Mouse (Mus musculus): ENCODE data around the gene Tubb4b. TPM values are rescaled to one million over a fixed set of nuclear protein-coding genes. Genes with fewer than 3 reads are reported as not detected.

Gene Tubb4b
- polyA plus RNA-seq, 1 experiment from 2014 or later = 931 TPM

Other genes starting within 250 kb of the Tubb4b start
- gene Mrpl41, start 249.6 kb downstream of the Tubb4b start, polyA plus RNA-seq (2016; fragmentation: Nextera tagmentation; extraction: Ambion mirVana) = 109 and 113 TPM in 2 replicates
- 16.5 and 17.0 TPM in 2 replicates for gene Pnpla7, start 248.7 kb downstream of the Tubb4b start, polyA plus RNA-seq (2016; fragmentation: Nextera tagmentation; extraction: Ambion mirVana)
- gene Nsmf, start 170.3 kb downstream of the Tubb4b start, polyA plus RNA-seq (2016; fragmentation: Nextera tagmentation; extraction: Ambion mirVana) = 16.1 and 17.0 TPM in 2 replicates
- 1.2 and 1.4 TPM in 2 replicates for gene Entpd8, start 144.4 kb downstream of the Tubb4b start, polyA plus RNA-seq (2016; fragmentation: Nextera tagmentation; extraction: Ambion mirVana)
- gene Noxa1, start 129.6 kb downstream of the Tubb4b start, polyA plus RNA-seq (2016; fragmentation: Nextera tagmentation; extraction: Ambion mirVana) = 0.64 and 0.71 TPM in 2 replicates
- gene Nrarp, start 43.9 kb downstream of the Tubb4b start, polyA plus RNA-seq (2016; fragmentation: Nextera tagmentation; extraction: Ambion mirVana) = 5.9 and 6.2 TPM in 2 replicates
- 7.2 and 7.4 TPM in 2 replicates for gene Tor4a, start 27.8 kb downstream of the Tubb4b start, polyA plus RNA-seq (2016; fragmentation: Nextera tagmentation; extraction: Ambion mirVana)
- 56.7 and 61.5 TPM in 2 replicates for gene Nelfb, start 13.2 kb downstream of the Tubb4b start, polyA plus RNA-seq (2016; fragmentation: Nextera tagmentation; extraction: Ambion mirVana)
- not detected in 2 replicates for gene Stpg3, start 10.1 kb downstream of the Tubb4b start, polyA plus RNA-seq (2016; fragmentation: Nextera tagmentation; extraction: Ambion mirVana)
- gene Fam166a, start 6.0 kb downstream of the Tubb4b start, polyA plus RNA-seq (2016; fragmentation: Nextera tagmentation; extraction: Ambion mirVana) = 1.2 TPM in 1 of 2 replicates, not detected in the other
- gene Slc34a3, start 9.7 kb upstream of the Tubb4b start, polyA plus RNA-seq (2016; fragmentation: Nextera tagmentation; extraction: Ambion mirVana) = 0.17 TPM in 1 of 2 replicates, not detected in the other
- 0.10 and 0.11 TPM in 2 replicates for gene Rnf224, start 12.1 kb upstream of the Tubb4b start, polyA plus RNA-seq (2016; fragmentation: Nextera tagmentation; extraction: Ambion mirVana)
- 1.8 and 2.4 TPM in 2 replicates for gene Rnf208, start 17.6 kb upstream of the Tubb4b start, polyA plus RNA-seq (2016; fragmentation: Nextera tagmentation; extraction: Ambion mirVana)
- not detected in 2 replicates for gene Cysrt1, start 17.8 kb upstream of the Tubb4b start, polyA plus RNA-seq (2016; fragmentation: Nextera tagmentation; extraction: Ambion mirVana)
- gene AL732309.1, start 22.2 kb upstream of the Tubb4b start, polyA plus RNA-seq (2016; fragmentation: Nextera tagmentation; extraction: Ambion mirVana) = 4.4 and 4.8 TPM in 2 replicates
- gene Tmem203, start 30.7 kb upstream of the Tubb4b start, polyA plus RNA-seq (2016; fragmentation: Nextera tagmentation; extraction: Ambion mirVana) = 16.2 and 17.3 TPM in 2 replicates
- gene Tprn, start 37.9 kb upstream of the Tubb4b start, polyA plus RNA-seq (2016; fragmentation: Nextera tagmentation; extraction: Ambion mirVana) = 7.9 and 9.0 TPM in 2 replicates
- 164 and 179 TPM in 2 replicates for gene Ssna1, start 47.7 kb upstream of the Tubb4b start, polyA plus RNA-seq (2016; fragmentation: Nextera tagmentation; extraction: Ambion mirVana)
- gene Anapc2, start 47.8 kb upstream of the Tubb4b start, polyA plus RNA-seq (2016; fragmentation: Nextera tagmentation; extraction: Ambion mirVana) = 63.6 and 65.3 TPM in 2 replicates
- gene Tmem210, start 63.4 kb upstream of the Tubb4b start, polyA plus RNA-seq (2016; fragmentation: Nextera tagmentation; extraction: Ambion mirVana) = not detected in 2 replicates
- not detected in 2 replicates for gene Lrrc26, start 65.2 kb upstream of the Tubb4b start, polyA plus RNA-seq (2016; fragmentation: Nextera tagmentation; extraction: Ambion mirVana)
- 0.24 and 0.41 TPM in 2 replicates for gene Grin1, start 94.5 kb upstream of the Tubb4b start, polyA plus RNA-seq (2016; fragmentation: Nextera tagmentation; extraction: Ambion mirVana)
- gene Man1b1, start 107.6 kb upstream of the Tubb4b start, polyA plus RNA-seq (2016; fragmentation: Nextera tagmentation; extraction: Ambion mirVana) = 29.4 and 30.5 TPM in 2 replicates
- 11.2 TPM in 2 replicates for gene Dpp7, start 131.7 kb upstream of the Tubb4b start, polyA plus RNA-seq (2016; fragmentation: Nextera tagmentation; extraction: Ambion mirVana)
- gene Uap1l1, start 141.0 kb upstream of the Tubb4b start, polyA plus RNA-seq (2016; fragmentation: Nextera tagmentation; extraction: Ambion mirVana) = 13.5 and 14.0 TPM in 2 replicates
- gene Sapcd2, start 147.6 kb upstream of the Tubb4b start, polyA plus RNA-seq (2016; fragmentation: Nextera tagmentation; extraction: Ambion mirVana) = 34.6 and 38.0 TPM in 2 replicates
- 0.13 and 0.19 TPM in 2 replicates for gene Entpd2, start 171.2 kb upstream of the Tubb4b start, polyA plus RNA-seq (2016; fragmentation: Nextera tagmentation; extraction: Ambion mirVana)
- 5.3 and 5.6 TPM in 2 replicates for gene Npdc1, start 174.6 kb upstream of the Tubb4b start, polyA plus RNA-seq (2016; fragmentation: Nextera tagmentation; extraction: Ambion mirVana)
- gene Fut7, start 198.6 kb upstream of the Tubb4b start, polyA plus RNA-seq (2016; fragmentation: Nextera tagmentation; extraction: Ambion mirVana) = 0.31 and 0.54 TPM in 2 replicates
- gene Abca2, start 204.0 kb upstream of the Tubb4b start, polyA plus RNA-seq (2016; fragmentation: Nextera tagmentation; extraction: Ambion mirVana) = 2.8 and 3.1 TPM in 2 replicates
- 0.45 and 0.68 TPM in 2 replicates for gene Clic3, start 232.1 kb upstream of the Tubb4b start, polyA plus RNA-seq (2016; fragmentation: Nextera tagmentation; extraction: Ambion mirVana)
- gene Paxx, start 236.4 kb upstream of the Tubb4b start, polyA plus RNA-seq (2016; fragmentation: Nextera tagmentation; extraction: Ambion mirVana) = 9.1 and 11.4 TPM in 2 replicates
- gene Ptgds, start 245.3 kb upstream of the Tubb4b start, polyA plus RNA-seq (2016; fragmentation: Nextera tagmentation; extraction: Ambion mirVana) = 0.20 and 0.22 TPM in 2 replicates